8 mouse cellular contexts compared by ENCODE assay signal in the genomic region with DNA sequence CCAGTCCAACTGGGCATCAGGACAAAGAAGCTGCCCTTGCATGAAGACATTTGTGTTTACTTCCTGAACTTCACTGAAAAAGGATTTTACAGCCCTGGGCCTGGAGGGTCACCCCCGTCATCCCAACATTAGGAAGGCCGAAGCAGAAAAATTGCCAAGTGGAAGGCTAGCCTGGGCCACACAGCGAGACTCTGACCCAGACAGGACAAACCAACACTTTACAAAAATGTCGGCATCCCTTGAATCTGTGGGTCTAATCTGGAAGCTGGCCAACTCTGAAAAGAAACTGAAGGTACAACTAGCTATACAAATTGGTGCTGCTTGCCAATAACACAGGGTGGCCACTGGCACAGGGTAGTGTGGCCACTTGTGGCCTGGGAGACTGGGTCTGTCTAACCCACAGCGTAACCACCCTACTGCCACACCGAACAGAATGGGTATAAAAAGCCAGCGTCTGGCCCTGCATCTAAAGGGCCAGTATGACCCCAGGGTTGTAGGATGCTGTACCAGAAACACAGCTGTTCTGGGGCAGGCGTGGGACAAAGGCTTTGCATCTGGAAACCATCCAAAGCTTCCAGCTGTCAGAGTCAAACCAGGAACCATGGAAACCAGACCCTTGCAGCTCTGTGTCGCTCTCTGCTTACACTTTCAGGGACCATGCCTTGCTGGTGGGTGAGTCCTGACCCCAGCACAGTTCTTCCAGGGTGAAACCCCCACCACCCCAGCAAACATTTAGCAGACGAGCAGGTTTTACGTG. TPM values are rescaled to one million over a fixed set of nuclear protein-coding genes. Genes with fewer than 3 reads are reported as not detected.
DNase-seq lines count a peak whose midpoint lies in the region; ATAC-seq and TF ChIP-seq lines count a peak whose summit lies in the region.

No protein-coding gene starts in this region.

- no peaks in the 10 kb centered on the region for H3K9me3 ChIP-seq in heart, embryonic 10.5 days
- no peaks in the 10 kb centered on the region for H3K9me3 ChIP-seq in neural tube, embryonic 14.5 days (ENCODE audit: control insufficient read depth, low read length)

- peak overlapping the region; percentile 59; the same call in 1 of the 2 replicates for H3K27ac ChIP-seq in heart, embryonic 10.5 days
- H3K27ac ChIP-seq in neural tube, embryonic 14.5 days (ENCODE audit: low read depth, low read length), result peak overlapping the region; percentile 72

- H3K4me1 ChIP-seq in heart, embryonic 10.5 days, result peaks cover 16% of the 10 kb centered on the region
- H3K4me1 ChIP-seq in neural tube, embryonic 14.5 days (ENCODE audit: control insufficient read depth, insufficient read depth, low read length), result peaks cover 8% of the 10 kb centered on the region; the same call in 1 of the 2 replicates

- no peak for TF ChIP-seq POLR2A in brain, embryonic 14.5 days (IDR thresholded peaks at IDR 0.05; ENCODE audit: borderline replicate concordance, extremely low read depth, insufficient read depth, insufficient read length, poor library complexity, severe bottlenecking)

- TF ChIP-seq CTCF in brain, embryonic 14.5 days (IDR thresholded peaks at IDR 0.05; ENCODE audit: borderline replicate concordance, extremely low read depth, insufficient read depth, insufficient read length), result no peak

- no peak overlapping the region for H3K9ac ChIP-seq in neural tube, embryonic 14.5 days (replicated peaks; ENCODE audit: low read depth, low read length)

- no peak overlapping the region for H3K4me2 ChIP-seq in neural tube, embryonic 14.5 days (ENCODE audit: low read depth, low read length)

- peak; percentile 15 for DNase-seq in cerebellum, adult 11-12 months
- DNase-seq in brain, embryonic 14.5 days (ENCODE audit: low read depth), result peak; percentile 85
- DNase-seq in heart, embryonic 10.5 days (ENCODE audit: low spot score), result no peak
- DNase-seq in kidney, postnatal 10 days, result peak; percentile 79
- no peak for DNase-seq in spleen, postnatal 10 days (ENCODE audit: low spot score in 2 of 2)
- DNase-seq in layer of hippocampus, adult 9-10 months (ENCODE audit: low spot score), result no peak

- H3K27me3 ChIP-seq in heart, embryonic 10.5 days (ENCODE audit: insufficient read depth, poor library complexity, severe bottlenecking), result no peaks in the 10 kb centered on the region
- H3K27me3 ChIP-seq in neural tube, embryonic 14.5 days (ENCODE audit: control insufficient read depth, insufficient read depth, low read length), result no peaks in the 10 kb centered on the region

- 58% methylated on average over 11 of the region's 11 CpGs for WGBS in heart, embryonic 10.5 days
- WGBS in neural tube, embryonic 14.5 days, result 47% methylated on average over 11 of the region's 11 CpGs

- H3K36me3 ChIP-seq in heart, embryonic 10.5 days, result no peaks in the 10 kb centered on the region
- H3K36me3 ChIP-seq in neural tube, embryonic 14.5 days (ENCODE audit: control insufficient read depth, insufficient read depth, low read length), result no peaks in the 10 kb centered on the region

- ATAC-seq in cerebellum, adult (ENCODE audit: insufficient number of reproducible peaks, low FRiP score, low TSS enrichment), result no peak
- peak; percentile 57 for ATAC-seq in neural tube, embryonic 14.5 days (ENCODE audit: low read depth)

- no peak overlapping the region for H3K4me3 ChIP-seq in heart, embryonic 10.5 days
- no peak overlapping the region for H3K4me3 ChIP-seq in neural tube, embryonic 14.5 days (ENCODE audit: low read depth, low read length)

RNA-seq across cellular contexts. Expression of a gene that starts 7.2 kb away (rescaled TPM):
- polyA plus RNA-seq in brain, embryonic 14.5 days (2012; rRNA removed), result 32.2 and 36.8 TPM in 2 replicates
- 20.9 and 21.9 TPM in 2 replicates for polyA plus RNA-seq in heart, embryonic 10.5 days (2016; fragmentation: Nextera tagmentation; extraction: Ambion mirVana)
- polyA plus RNA-seq in neural tube, embryonic 14.5 days (2014; fragmentation: Nextera tagmentation; extraction: Ambion mirVana), result 60.2 and 64.9 TPM in 2 replicates

RNA-seq across cellular contexts. Expression of a gene that starts 37.4 kb away (rescaled TPM):
- 150 and 186 TPM in 2 replicates for polyA plus RNA-seq in brain, embryonic 14.5 days (2012; rRNA removed)
- polyA plus RNA-seq in heart, embryonic 10.5 days (2016; fragmentation: Nextera tagmentation; extraction: Ambion mirVana), result 392 and 480 TPM in 2 replicates
- polyA plus RNA-seq in neural tube, embryonic 14.5 days (2014; fragmentation: Nextera tagmentation; extraction: Ambion mirVana), result 422 and 513 TPM in 2 replicates

RNA-seq across cellular contexts. Expression of a gene that starts 37.5 kb away (rescaled TPM):
- polyA plus RNA-seq in brain, embryonic 14.5 days (2012; rRNA removed), result 40.9 and 50.4 TPM in 2 replicates
- polyA plus RNA-seq in heart, embryonic 10.5 days (2016; fragmentation: Nextera tagmentation; extraction: Ambion mirVana), result 38.2 and 49.3 TPM in 2 replicates
- polyA plus RNA-seq in neural tube, embryonic 14.5 days (2014; fragmentation: Nextera tagmentation; extraction: Ambion mirVana), result 29.9 and 33.1 TPM in 2 replicates

Comparison
In these comparisons a context has a peak if more than half of its experiments do, and no peak if none do; other contexts are left out.
1. DNase-seq: peak in cerebellum, adult 11-12 months (single experiment), brain, embryonic 14.5 days (single experiment) and kidney, postnatal 10 days (single experiment); none in heart, embryonic 10.5 days (single experiment), spleen, postnatal 10 days (0 of 2) and layer of hippocampus, adult 9-10 months (single experiment).